Mouse (Mus musculus) hindbrain, embryonic 14.5 days (tissue): ENCODE measurements around the gene Pkdcc. TPM values are rescaled to one million over a fixed set of nuclear protein-coding genes. Genes with fewer than 3 reads are reported as not detected.
A peak's percentile ranks its signal among the peaks of the same experiment; 100 is the strongest.

ENCODE experiments used
- ATAC-seq: fragments of 200-750 bp; cut with Nextera tagmentation; 2 replicates; pipeline ENCODE4 v1.8.0; 2017; ENCODE audit warnings: moderate number of reproducible peaks, mild to moderate bottlenecking, moderate TSS enrichment, moderate library complexity; ENCODE audit not compliant: low FRiP score
- DNase-seq: peaks from one replicate; pipeline ENCODE4 v3.0.0-alpha.2; 2015; ENCODE audit warnings: low spot score
- H3K27ac ChIP-seq: fragments of 300-500 bp; sonication (generic); 2 replicates; pipeline ENCODE4 v1.5.1; 2014; ENCODE audit warnings: mild to moderate bottlenecking, moderate library complexity
- H3K27me3 ChIP-seq: fragments of 300-500 bp; sonication (generic); 2 replicates; pipeline ENCODE4 v1.6.1; 2014; ENCODE audit warnings: mild to moderate bottlenecking, low read length, mixed read lengths; ENCODE audit not compliant: control insufficient read depth, insufficient read depth
- H3K36me3 ChIP-seq: fragments of 300-500 bp; sonication (generic); replicated peaks from 2 replicates; pipeline ENCODE4 v1.6.1; 2014; ENCODE audit not compliant: control insufficient read depth, insufficient read depth
- H3K4me1 ChIP-seq: fragments of 300-500 bp; sonication (generic); replicated peaks from 2 replicates; pipeline ENCODE4 v1.6.1; 2014; ENCODE audit warnings: antibody characterized with exemption, low read length, mixed read lengths; ENCODE audit not compliant: control insufficient read depth, insufficient read depth
- H3K4me2 ChIP-seq: fragments of 300-500 bp; sonication (generic); replicated peaks from 2 replicates; pipeline ENCODE4 v1.6.1; 2014; ENCODE audit warnings: mild to moderate bottlenecking, moderate library complexity
- H3K4me3 ChIP-seq: fragments of 300-500 bp; sonication (generic); replicated peaks from 2 replicates; pipeline ENCODE4 v1.5.1; 2014; ENCODE audit warnings: mild to moderate bottlenecking, low read length
- H3K9ac ChIP-seq: fragments of 300-500 bp; sonication (generic); 2 replicates; pipeline ENCODE4 v1.6.1; 2014
- H3K9me3 ChIP-seq: fragments of 300-500 bp; sonication (generic); 2 replicates; pipeline ENCODE4 v1.6.1; 2016; ENCODE audit warnings: low read length; ENCODE audit not compliant: control insufficient read depth
- WGBS: fragments of 180-500 bp; shearing (Covaris S2); extraction: QIAGEN DNeasy Blood & Tissue Kit; methylation state at CpG from one replicate; pipeline ENCODE4 v1.1.7; 2014; 5-methylcytosine and 5-hydroxymethylcytosine counted together
- polyA plus RNA-seq: library from polyadenylated mRNA; unstranded; fragments of >200 nt; fragmentation: Nextera tagmentation; extraction: Ambion mirVana; gene quantifications from 2 replicates; pipeline ENCODE4 v1.2.1, GENCODE M21; 2014

The Pkdcc gene
- polyA plus RNA-seq, 1 experiment from 2014 or later: 7.5 TPM

- DNase-seq: no peak
- H3K27ac ChIP-seq: no peak overlapping the region
- H3K9me3 ChIP-seq: no peaks in the 10 kb centered on the region
- peak overlapping the region; percentile 94 for H3K4me2 ChIP-seq
- H3K4me3 ChIP-seq: no peak overlapping the region
- H3K27me3 ChIP-seq: peaks cover 5% of the 10 kb centered on the region; the same call in 1 of the 2 replicates
- peak overlapping the region; percentile 40; the same call in 1 of the 2 replicates for H3K9ac ChIP-seq
- 0 out of 2 replicates have a peak, but pooled peaks cover 10% of the 10 kb centered on the region for H3K36me3 ChIP-seq
- ATAC-seq: no peak
- 68% methylated on average over 6 of the region's 6 CpGs for WGBS
- peaks cover 48% of the 10 kb centered on the region for H3K4me1 ChIP-seq
These were observed 3.6 kb downstream of the Pkdcc start for GRCm38 (mm10) chr17:83218722-83219121.

- H3K4me1 ChIP-seq: peaks cover 39% of the 10 kb centered on the region
- peak overlapping the region; percentile 40; the same call in 1 of the 2 replicates for H3K9ac ChIP-seq
- no peak overlapping the region for H3K4me3 ChIP-seq
- peaks cover 5% of the 10 kb centered on the region; the same call in 1 of the 2 replicates for H3K27me3 ChIP-seq
- ATAC-seq (no peak), DNase-seq (no peak)
- H3K27ac ChIP-seq: no peak overlapping the region
- peak overlapping the region; percentile 94 for H3K4me2 ChIP-seq
- H3K9me3 ChIP-seq: no peaks in the 10 kb centered on the region
- H3K36me3 ChIP-seq: peaks cover 15% of the 10 kb centered on the region; the same call in 1 of the 2 replicates
- WGBS: 60% methylated on average over 14 of the region's 14 CpGs
These were observed 4.5 kb downstream of the Pkdcc start for GRCm38 (mm10) chr17:83219351-83220287.

DNA sequence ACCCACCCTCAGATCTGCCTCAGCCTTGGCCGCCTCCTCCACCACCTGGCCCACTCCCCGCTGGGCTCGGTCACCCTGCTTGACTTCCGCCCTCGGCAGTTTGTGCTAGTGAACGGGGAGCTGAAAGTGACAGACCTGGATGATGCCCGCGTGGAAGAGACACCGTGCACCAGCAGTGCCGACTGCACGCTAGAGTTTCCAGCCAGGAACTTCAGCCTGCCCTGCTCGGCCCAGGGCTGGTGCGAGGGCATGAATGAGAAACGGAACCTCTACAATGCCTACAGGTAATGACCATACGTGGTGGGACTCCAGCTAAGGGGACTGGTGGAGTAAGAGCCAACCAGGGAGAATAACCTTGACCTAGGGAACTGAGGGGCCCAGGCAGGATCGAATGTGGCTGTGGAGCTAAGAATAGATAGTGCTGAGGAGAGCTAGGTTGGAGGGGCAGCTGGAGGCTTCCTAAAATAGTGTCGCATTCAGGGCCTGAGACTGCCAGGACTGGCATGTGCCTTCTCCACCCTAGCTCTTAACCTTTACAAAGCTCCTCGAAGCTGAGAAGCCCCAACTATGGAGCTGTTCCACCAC lies 6.0 kb downstream of the Pkdcc start:
- H3K4me1 ChIP-seq: peaks cover 37% of the 10 kb centered on the region
- DNase-seq (no peak), ATAC-seq (no peak)
- no peak overlapping the region for H3K4me2 ChIP-seq
- H3K27ac ChIP-seq: no peak overlapping the region
- peaks cover 25% of the 10 kb centered on the region; the same call in 1 of the 2 replicates for H3K36me3 ChIP-seq
- H3K4me3 ChIP-seq: no peak overlapping the region
- H3K9me3 ChIP-seq: no peaks in the 10 kb centered on the region
- no peak overlapping the region for H3K9ac ChIP-seq
- 88% methylated on average over 18 of the region's 18 CpGs for WGBS
- peaks cover 5% of the 10 kb centered on the region; the same call in 1 of the 2 replicates for H3K27me3 ChIP-seq

- DNase-seq (no peak), ATAC-seq (no peak)
- H3K27ac ChIP-seq: no peak overlapping the region
- H3K36me3 ChIP-seq: peaks cover 25% of the 10 kb centered on the region; the same call in 1 of the 2 replicates
- 88% methylated on average over 13 of the region's 13 CpGs for WGBS
- peaks cover 29% of the 10 kb centered on the region for H3K4me1 ChIP-seq
- no peak overlapping the region for H3K9ac ChIP-seq
- peaks cover 5% of the 10 kb centered on the region; the same call in 1 of the 2 replicates for H3K27me3 ChIP-seq
- no peaks in the 10 kb centered on the region for H3K9me3 ChIP-seq
- H3K4me3 ChIP-seq: no peak overlapping the region
- no peak overlapping the region for H3K4me2 ChIP-seq
These were observed 6.8 kb downstream of the Pkdcc start for GRCm38 (mm10) chr17:83221611-83222500.

GRCm38 (mm10) chr17:83222705-83223104 lies 7.6 kb downstream of the Pkdcc start:
- DNase-seq: no peak
- 37% methylated on average over 3 of the region's 3 CpGs for WGBS
- peak; percentile 18; the same call in 1 of the 2 replicates for ATAC-seq
- Histone ChIP-seq H3K4me1 (peaks cover 20% of the 10 kb centered on the region), H3K27ac (no peak overlapping the region), H3K4me3 (no peak overlapping the region), H3K27me3 (peaks cover 5% of the 10 kb centered on the region; the same call in 1 of the 2 replicates), H3K4me2 (no peak overlapping the region), H3K9me3 (no peaks in the 10 kb centered on the region), H3K9ac (no peak overlapping the region; the same call in 1 of the 2 replicates), H3K36me3 (peaks cover 25% of the 10 kb centered on the region; the same call in 1 of the 2 replicates)

GRCm38 (mm10) chr17:83224451-83224971 lies 9.4 kb downstream of the Pkdcc start:
- Histone ChIP-seq H3K9ac (no peak overlapping the region), H3K4me1 (peaks cover 2% of the 10 kb centered on the region), H3K4me2 (no peak overlapping the region), H3K27ac (no peak overlapping the region), H3K36me3 (peaks cover 25% of the 10 kb centered on the region; the same call in 1 of the 2 replicates), H3K9me3 (no peaks in the 10 kb centered on the region), H3K4me3 (no peak overlapping the region), H3K27me3 (peaks cover 5% of the 10 kb centered on the region; the same call in 1 of the 2 replicates)
- DNase-seq (no peak), ATAC-seq (0 out of 2 replicates have a peak, but pooled peaks have one; percentile 37)
- WGBS: 33% methylated on average over 13 of the region's 13 CpGs

DNA sequence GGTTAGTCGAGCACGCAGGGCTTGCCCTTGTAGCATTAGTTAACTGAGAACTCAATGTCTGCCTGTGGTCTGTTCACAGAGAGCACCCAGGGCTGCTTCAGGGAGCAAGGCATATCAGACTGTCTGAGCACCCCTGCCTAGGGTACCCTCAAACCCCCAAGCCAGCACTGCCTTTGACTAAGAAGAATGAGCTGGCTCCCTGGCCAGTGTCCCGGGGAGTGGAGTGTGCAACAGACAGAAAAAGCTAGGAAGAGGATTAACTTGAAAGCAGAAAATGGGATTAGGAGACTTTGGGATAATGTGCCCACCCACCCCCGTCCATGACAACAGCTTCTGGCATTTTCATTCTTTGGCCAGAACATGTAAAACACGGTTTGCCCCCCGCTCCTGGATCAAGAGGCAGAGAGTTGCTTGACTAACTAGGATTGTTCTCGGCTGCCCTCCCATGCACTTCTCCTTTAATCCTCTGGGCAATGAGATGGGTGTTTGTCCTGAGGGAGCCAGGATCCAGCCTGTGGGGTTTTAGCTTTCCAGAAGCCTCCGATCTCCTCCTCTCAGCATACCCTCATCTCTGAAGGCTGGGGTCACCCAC lies 11.4 kb downstream of the Pkdcc start:
- DNase-seq: no peak

DNA sequence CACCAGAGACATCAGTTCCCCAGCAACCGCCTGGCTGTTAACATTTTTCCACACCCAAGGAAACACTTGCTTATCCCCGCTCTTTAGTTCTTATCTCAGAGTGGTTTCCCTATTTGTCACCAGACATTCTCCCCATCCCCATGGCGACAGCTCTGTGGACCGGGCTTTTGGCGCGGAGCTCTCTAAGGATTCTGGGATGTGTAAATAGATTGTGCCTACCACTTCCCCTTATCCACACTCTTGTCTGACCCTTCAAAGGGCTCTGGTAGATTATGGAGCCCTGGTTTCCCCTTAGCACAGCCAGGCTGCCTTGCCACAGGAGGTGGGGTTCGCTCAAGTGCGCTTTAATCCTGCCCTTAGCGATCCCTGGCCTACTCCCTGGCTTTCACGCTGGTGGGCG lies 16.3 kb downstream of the Pkdcc start:
- Histone ChIP-seq H3K9ac (no peak overlapping the region), H3K4me1 (no peaks in the 10 kb centered on the region), H3K4me2 (no peak overlapping the region), H3K27ac (no peak overlapping the region), H3K4me3 (no peak overlapping the region), H3K27me3 (no peaks in the 10 kb centered on the region; the same call in 1 of the 2 replicates), H3K9me3 (no peaks in the 10 kb centered on the region), H3K36me3 (no peaks in the 10 kb centered on the region)
- WGBS: 48% methylated on average over 11 of the region's 11 CpGs
- no peak for ATAC-seq
- no peak for DNase-seq

More for the DNA sequence above, 11.4 kb downstream of the Pkdcc start:
- H3K27me3 ChIP-seq: peaks cover 5% of the 10 kb centered on the region; the same call in 1 of the 2 replicates
- no peak for ATAC-seq
- WGBS: 56% methylated on average over 8 of the region's 8 CpGs
- no peaks in the 10 kb centered on the region for H3K9me3 ChIP-seq
- H3K4me1 ChIP-seq: no peaks in the 10 kb centered on the region; the same call in 1 of the 2 replicates
- H3K4me2 ChIP-seq: no peak overlapping the region
- no peak overlapping the region for H3K9ac ChIP-seq
- H3K4me3 ChIP-seq: no peak overlapping the region
- no peak overlapping the region for H3K27ac ChIP-seq
- H3K36me3 ChIP-seq: peaks cover 24% of the 10 kb centered on the region; the same call in 1 of the 2 replicates
